Mouse (Mus musculus) WW6 (cell line): ENCODE results near the gene Rpp40.
A peak's percentile ranks its signal among the peaks of the same experiment; 100 is the strongest.

Source experiments
- DNase-seq: peaks from one replicate; pipeline ENCODE4 v3.0.0-alpha.2; 2013; ENCODE audit warnings: low read depth, low spot score

The Rpp40 gene

GRCm38 (mm10) chr13:35905879-35906481, at the start of gene Rpp40:
Rpp40 (minus strand) TSS chr13:35906359.
- DNase-seq = peak; percentile 80

- no peak for DNase-seq
These were observed 43.8 kb upstream of the Rpp40 start for GRCm38 (mm10) chr13:35949814-35950455.

- DNase-seq = no peak
These were observed 41.3 kb upstream of the Rpp40 start for GRCm38 (mm10) chr13:35947354-35948000.

- DNase-seq = no peak
These were observed 40.6 kb upstream of the Rpp40 start for GRCm38 (mm10) chr13:35946659-35947353.

GRCm38 (mm10) chr13:35940934-35941333, 34.8 kb upstream of the Rpp40 start:
- DNase-seq = no peak

GRCm38 (mm10) chr13:35939871-35940665, 33.9 kb upstream of the Rpp40 start:
- no peak for DNase-seq

GRCm38 (mm10) chr13:35937991-35938390, 31.8 kb upstream of the Rpp40 start:
- DNase-seq = no peak

- DNase-seq = no peak
These were observed 5.3 kb upstream of the Rpp40 start for GRCm38 (mm10) chr13:35911476-35911875.

- DNase-seq = no peak
These were observed 781 bp downstream of the Rpp40 start for GRCm38 (mm10) chr13:35905378-35905777.

GRCm38 (mm10) chr13:35892866-35893265, 13.3 kb downstream of the Rpp40 start:
- DNase-seq = no peak

GRCm38 (mm10) chr13:35886121-35886725, 19.9 kb downstream of the Rpp40 start:
- DNase-seq = no peak

- no peak for DNase-seq
These were observed 25.6 kb downstream of the Rpp40 start for GRCm38 (mm10) chr13:35880555-35881046.

GRCm38 (mm10) chr13:35879519-35879918, 26.6 kb downstream of the Rpp40 start:
- DNase-seq = no peak

GRCm38 (mm10) chr13:35879068-35879467, 27.1 kb downstream of the Rpp40 start:
- no peak for DNase-seq

- DNase-seq = no peak
These were observed 27.9 kb downstream of the Rpp40 start for GRCm38 (mm10) chr13:35878282-35878681.

GRCm38 (mm10) chr13:35875396-35875795, 30.8 kb downstream of the Rpp40 start:
- DNase-seq = no peak

GRCm38 (mm10) chr13:35871107-35871506, 35.1 kb downstream of the Rpp40 start:
- no peak for DNase-seq

GRCm38 (mm10) chr13:35870659-35871058, 35.5 kb downstream of the Rpp40 start:
- no peak for DNase-seq

GRCm38 (mm10) chr13:35860916-35861315, 45.2 kb downstream of the Rpp40 start:
- DNase-seq = no peak

- no peak for DNase-seq
These were observed 48.7 kb downstream of the Rpp40 start for GRCm38 (mm10) chr13:35857486-35857885.
